Mouse (Mus musculus) olfactory bulb, adult 2 months (tissue): ENCODE results near the gene Afmid.

Source experiments
- CTCF ChIP-seq: fragments of 200-500 bp; IDR thresholded peaks from 2 replicates; pipeline ENCODE4 v1.5.1; 2012; ENCODE audit warnings: low read depth, mild to moderate bottlenecking, low read length, moderate library complexity; ENCODE audit not compliant: insufficient read depth
- POLR2A ChIP-seq: fragments of 200-500 bp; IDR thresholded peaks from 2 replicates; pipeline ENCODE4 v1.6.1; 2012; ENCODE audit warnings: mild to moderate bottlenecking, low read depth, low read length, moderate library complexity; ENCODE audit not compliant: insufficient read depth

GRCm38 (mm10) chr11:117871911-117872584, 46.3 kb downstream of the Afmid start:
- no peak for TF ChIP-seq CTCF
- TF ChIP-seq POLR2A: no peak
